Comparison of ENCODE assay signal across 9 mouse cellular contexts in the genomic region with DNA sequence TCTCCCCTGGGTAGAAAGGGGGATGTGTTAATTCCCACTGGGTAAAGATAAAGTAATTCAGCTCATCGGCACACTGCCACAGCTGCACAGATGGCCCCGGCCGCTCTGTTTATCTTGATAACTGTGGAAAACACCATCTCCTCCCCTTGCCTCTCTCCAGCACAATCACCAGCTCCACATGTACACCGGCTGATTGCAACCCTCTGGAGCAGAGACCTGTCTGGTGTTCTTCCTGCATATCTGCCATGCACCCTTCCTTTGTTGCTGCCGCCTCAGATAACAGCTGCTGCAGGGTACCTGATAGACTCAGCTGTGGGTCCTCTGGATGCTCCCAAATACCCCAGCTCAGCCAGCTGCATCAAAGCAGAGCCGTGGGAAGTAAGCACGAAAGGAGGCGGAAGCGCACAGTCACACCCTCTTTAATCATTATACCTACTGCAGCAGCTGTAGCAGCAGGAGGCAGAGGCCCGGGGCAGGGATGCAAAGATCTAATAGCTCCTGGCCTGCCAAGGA.
A peak's percentile ranks its signal among the peaks of the same experiment; 100 is the strongest.
DNase-seq lines count a peak whose midpoint lies in the region; ATAC-seq lines count a peak whose summit lies in the region.
"Had no signal": no experiment of that assay in that cellular context is flagged by ENCODE, and none has a peak within 500 bp of the region (broad histone marks: within the 10 kb centered on the region; RNA-seq: fewer than 3 reads in every experiment).

No protein-coding gene starts in this region.

- H3K4me3 ChIP-seq in heart, embryonic 10.5 days = peak overlapping the region; percentile 20
- no peak overlapping the region for H3K4me3 ChIP-seq in heart, embryonic 15.5 days

- no peaks in the 10 kb centered on the region for H3K36me3 ChIP-seq in heart, embryonic 10.5 days
- no peaks in the 10 kb centered on the region for H3K36me3 ChIP-seq in heart, embryonic 15.5 days

- no peaks in the 10 kb centered on the region for H3K9me3 ChIP-seq in heart, embryonic 10.5 days
- no peaks in the 10 kb centered on the region for H3K9me3 ChIP-seq in heart, embryonic 15.5 days (replicated peaks)

- peak; percentile 39; the same call in 1 of the 2 replicates for ATAC-seq in heart, embryonic 15.5 days (replicated peaks; ENCODE audit: insufficient number of reproducible peaks, insufficient read depth, low FRiP score, low read depth)

- WGBS in heart, embryonic 10.5 days = 5% methylated on average over 10 of the region's 10 CpGs
- WGBS in heart, embryonic 15.5 days = 12% methylated on average over 10 of the region's 10 CpGs

- H3K27me3 ChIP-seq in heart, embryonic 10.5 days (ENCODE audit: insufficient read depth, poor library complexity, severe bottlenecking) = no peaks in the 10 kb centered on the region
- no peaks in the 10 kb centered on the region for H3K27me3 ChIP-seq in heart, embryonic 15.5 days
- H3K27me3 ChIP-seq: CH12.LX had no signal

- H3K27ac ChIP-seq in heart, embryonic 10.5 days = 0 out of 2 replicates have a peak overlapping the region, but pooled peaks have one; percentile 3
- H3K27ac ChIP-seq in heart, embryonic 15.5 days = no peak overlapping the region

- DNase-seq in heart, embryonic 10.5 days (ENCODE audit: low spot score) = peak; percentile 92
- no peak for DNase-seq in heart, adult 8-10 months (ENCODE audit: low spot score)
- DNase-seq in R1 (ENCODE audit: low read depth, low spot score) = peak; percentile 33
- peak; percentile 49 for DNase-seq in mesoderm, embryonic 11.5 days (ENCODE audit: low read depth, low spot score)
- no peak for DNase-seq in layer of hippocampus, postnatal 36 days
- DNase-seq in cerebellum, adult 9-11 months = no peak
- DNase-seq in lung, postnatal 14 days = no peak

- H3K4me2 ChIP-seq in heart, embryonic 15.5 days = no peak overlapping the region

- H3K9ac ChIP-seq in heart, embryonic 15.5 days = no peak overlapping the region

- H3K4me1 ChIP-seq in heart, embryonic 10.5 days = peaks cover 32% of the 10 kb centered on the region
- peaks cover 17% of the 10 kb centered on the region for H3K4me1 ChIP-seq in heart, embryonic 15.5 days (replicated peaks)

Comparison
In these comparisons a context has a peak if more than half of its experiments do, and no peak if none do; other contexts are left out.
1. DNase-seq: peak in heart, embryonic 10.5 days (single experiment), R1 (single experiment) and mesoderm, embryonic 11.5 days (single experiment); none in heart, adult 8-10 months (single experiment), layer of hippocampus, postnatal 36 days (0 of 2), cerebellum, adult 9-11 months (single experiment) and lung, postnatal 14 days (single experiment).